Mouse (Mus musculus) myocyte (in vitro differentiated cells): ENCODE results near the gene Lrrc8a. TPM values are rescaled to one million over a fixed set of nuclear protein-coding genes. Genes with fewer than 3 reads are reported as not detected.

Experiments
- H3K27me3 ChIP-seq: one replicate; pipeline ENCODE4 v1.6.1; 2011; ENCODE audit not compliant: control insufficient read depth, insufficient read depth, insufficient read length
- H3K36me3 ChIP-seq: one replicate; pipeline ENCODE4 v1.6.1; 2011; ENCODE audit not compliant: control insufficient read depth, insufficient read depth
- H3K4me2 ChIP-seq: one replicate; pipeline ENCODE4 v1.6.1; 2011; ENCODE audit warnings: low read depth, control low read depth
- H3K4me3 ChIP-seq: one replicate; pipeline ENCODE4 v1.5.1; 2011; ENCODE audit warnings: mild to moderate bottlenecking, control low read depth, moderate library complexity
- H3K79me2 ChIP-seq: one replicate; pipeline ENCODE4 v1.6.1; 2011; ENCODE audit not compliant: control insufficient read depth, insufficient read depth
- H3ac ChIP-seq: one replicate; pipeline ENCODE4 v1.6.1; 2011; ENCODE audit not compliant: control insufficient read depth, insufficient read length
- CEBPB ChIP-seq: IDR thresholded peaks from 2 replicates; pipeline ENCODE4 v1.6.1; 2011; ENCODE audit warnings: mild to moderate bottlenecking, moderate library complexity; ENCODE audit not compliant: poor library complexity, insufficient read depth, severe bottlenecking
- E2F4 ChIP-seq: IDR thresholded peaks from one replicate; pipeline ENCODE4 v1.6.1; 2011; ENCODE audit warnings: mild to moderate bottlenecking, control low read depth, moderate library complexity; ENCODE audit not compliant: insufficient read depth
- MAX ChIP-seq: IDR thresholded peaks from one replicate; pipeline ENCODE4 v1.6.1; 2011; ENCODE audit warnings: low read depth, mild to moderate bottlenecking, control low read depth
- MYOD1 ChIP-seq, 3 experiments: IDR thresholded peaks; one replicate each; pipeline ENCODE4 v1.6.1; 2011; ENCODE audit warnings: control low read depth in 2 of 3, low read depth in 2 of 3, mild to moderate bottlenecking in 2 of 3, moderate library complexity in 1 of 3; ENCODE audit not compliant: insufficient read length in 2 of 3, control insufficient read depth in 1 of 3
- MYOG ChIP-seq, 3 experiments: IDR thresholded peaks; one replicate each; pipeline ENCODE4 v1.6.1; 2011; ENCODE audit warnings: control low read depth in 2 of 3, low read depth in 2 of 3, mild to moderate bottlenecking in 2 of 3; ENCODE audit not compliant: insufficient read length in 2 of 3, control insufficient read depth in 1 of 3, insufficient read depth in 1 of 3
- POLR2A ChIP-seq: IDR thresholded peaks from one replicate; pipeline ENCODE4 v1.6.1; 2011; ENCODE audit warnings: low read depth, mild to moderate bottlenecking, control low read depth, moderate library complexity; ENCODE audit not compliant: insufficient read length
- POLR2AphosphoS2 ChIP-seq: IDR thresholded peaks from one replicate; pipeline ENCODE4 v1.6.1; 2011; ENCODE audit warnings: low read depth, control low read depth; ENCODE audit not compliant: insufficient read length
- REST ChIP-seq: IDR thresholded peaks from one replicate; pipeline ENCODE4 v1.6.1; 2011; ENCODE audit warnings: mild to moderate bottlenecking, control low read depth, moderate library complexity; ENCODE audit not compliant: insufficient read depth, insufficient read length
- SRF ChIP-seq: IDR thresholded peaks from one replicate; pipeline ENCODE4 v1.6.1; 2011; ENCODE audit warnings: low read depth; ENCODE audit not compliant: control insufficient read depth, insufficient read length
- TCF12 ChIP-seq: IDR thresholded peaks from one replicate; pipeline ENCODE4 v1.6.1; 2011; ENCODE audit warnings: mild to moderate bottlenecking, control low read depth; ENCODE audit not compliant: poor library complexity, insufficient read depth, severe bottlenecking
- TCF3 ChIP-seq: IDR thresholded peaks from one replicate; pipeline ENCODE4 v1.6.1; 2011; ENCODE audit warnings: low read depth, control low read depth; ENCODE audit not compliant: insufficient read length
- USF1 ChIP-seq: IDR thresholded peaks from one replicate; pipeline ENCODE4 v1.6.1; 2011; ENCODE audit warnings: low read depth, mild to moderate bottlenecking, control low read depth, moderate library complexity
- polyA plus RNA-seq: library from polyadenylated mRNA; unstranded; fragments of >200 nt; fragmentation: generic; extraction: Trizol; gene quantifications from one replicate; pipeline ENCODE4 v1.2.1, GENCODE M21; 2012; ENCODE audit warnings: missing spikeins

Lrrc8a gene
- polyA plus RNA-seq, result 22.6 TPM

DNA sequence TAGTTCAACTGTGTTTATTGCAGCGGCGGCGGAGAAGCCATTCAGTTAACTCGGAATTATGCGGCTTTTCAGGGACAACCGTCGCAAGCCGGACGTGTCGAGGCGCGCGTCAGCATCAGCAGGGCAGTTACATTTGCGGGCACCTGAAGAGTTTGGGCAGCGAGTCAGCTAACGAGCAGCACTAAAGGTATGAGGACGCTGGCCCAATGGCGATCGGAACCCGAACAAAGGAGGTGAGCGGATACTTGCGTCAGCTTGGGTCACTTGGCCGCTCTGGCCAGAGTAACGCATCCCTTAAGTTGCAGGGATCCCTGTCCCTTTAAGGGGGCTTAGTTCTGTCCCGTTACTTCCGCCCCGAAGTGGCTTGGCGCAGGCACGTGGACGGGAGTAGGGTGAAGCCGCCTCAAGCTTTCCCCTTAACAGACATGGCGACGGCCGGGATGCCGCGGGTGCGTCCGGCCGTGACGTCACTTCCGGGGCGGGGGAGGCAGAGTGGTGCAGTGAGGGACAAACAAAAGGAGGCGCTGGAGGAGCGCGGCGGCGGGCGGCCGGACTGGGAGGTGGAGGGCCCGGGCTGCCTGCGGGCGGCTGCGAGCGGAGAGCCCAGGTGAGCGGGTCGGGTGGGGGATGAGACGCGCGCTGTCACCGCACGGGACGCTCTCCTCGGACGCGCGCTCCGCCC is at the start of gene Lrrc8a:
Gene Lrrc8a, plus strand, starts transcription at position 517 of the 682 bp plus-strand sequence.
- peaks cover 46% of the 10 kb centered on the region for H3K79me2 ChIP-seq
- peak within 1 kb of the TSS; percentile 96 for H3ac ChIP-seq
- no peaks in the 10 kb centered on the region for H3K27me3 ChIP-seq
- H3K4me2 ChIP-seq, result peak within 1 kb of the TSS; percentile 95
- peak within 1 kb of the TSS; percentile 78 for H3K4me3 ChIP-seq
- TF ChIP-seq MYOD1 (IDR thresholded peaks at IDR 0.05; ENCODE audit: control insufficient read depth in 1 of 3, insufficient read length in 2 of 3, low read depth in 2 of 3) (no peak), E2F4 (no peak), MYOG (IDR thresholded peaks at IDR 0.05; ENCODE audit: control insufficient read depth in 1 of 3, insufficient read depth in 1 of 3, insufficient read length in 2 of 3, low read depth in 2 of 3) (no peak), MAX (peak; percentile 63), POLR2A (peak; percentile 53), SRF (peak; percentile 64), TCF3 (no peak), USF1 (peak; percentile 94), REST (no peak), CEBPB (no peak), TCF12 (no peak), POLR2AphosphoS2 (peak; percentile 58)
- H3K36me3 ChIP-seq, result peaks cover 15% of the 10 kb centered on the region

- TF ChIP-seq POLR2A (no peak), MYOG (IDR thresholded peaks at IDR 0.05; ENCODE audit: control insufficient read depth in 1 of 3, insufficient read depth in 1 of 3, insufficient read length in 2 of 3, low read depth in 2 of 3) (no peak), E2F4 (no peak), POLR2AphosphoS2 (no peak), SRF (no peak), USF1 (no peak), CEBPB (no peak), REST (no peak), MAX (no peak), TCF12 (no peak), TCF3 (no peak), MYOD1 (IDR thresholded peaks at IDR 0.05; ENCODE audit: control insufficient read depth in 1 of 3, insufficient read length in 2 of 3, low read depth in 2 of 3) (no peak)
- H3K4me3 ChIP-seq, result no peak overlapping the region
- H3K36me3 ChIP-seq, result no peaks in the 10 kb centered on the region
- H3K4me2 ChIP-seq, result no peak overlapping the region
- H3K79me2 ChIP-seq, result no peaks in the 10 kb centered on the region
- H3ac ChIP-seq, result no peak overlapping the region
- H3K27me3 ChIP-seq, result no peaks in the 10 kb centered on the region
Observed at GRCm38 (mm10) chr2:30191790-30192580, 45.5 kb upstream of the Lrrc8a start.

- no peaks in the 10 kb centered on the region for H3K36me3 ChIP-seq
- H3ac ChIP-seq, result no peak overlapping the region
- H3K79me2 ChIP-seq, result no peaks in the 10 kb centered on the region
- TF ChIP-seq REST, result no peak
- H3K4me3 ChIP-seq, result no peak overlapping the region
- H3K4me2 ChIP-seq, result no peak overlapping the region
- no peaks in the 10 kb centered on the region for H3K27me3 ChIP-seq
Observed at GRCm38 (mm10) chr2:30194656-30195055, 42.9 kb upstream of the Lrrc8a start.

DNA sequence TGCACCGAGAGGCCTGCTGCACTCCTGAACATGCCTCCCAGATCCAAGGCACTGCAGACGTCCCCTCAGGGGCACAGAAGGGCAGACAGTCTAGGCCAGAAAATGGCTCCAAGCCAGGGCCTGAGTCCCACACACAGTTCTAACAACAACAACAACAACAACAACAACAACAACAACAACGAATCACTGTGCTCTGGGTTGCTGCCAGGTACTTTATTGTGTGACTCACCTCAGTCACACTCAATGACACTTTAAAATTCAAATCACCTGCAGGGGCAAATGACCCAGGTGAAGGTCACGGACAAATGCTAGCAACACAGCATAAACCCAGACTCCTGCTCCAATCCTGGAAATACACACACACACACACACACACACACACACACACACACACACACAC is 39.5 kb upstream of the Lrrc8a start:
- H3ac ChIP-seq, result no peak overlapping the region
- TF ChIP-seq CEBPB (no peak), USF1 (no peak), E2F4 (no peak), POLR2AphosphoS2 (no peak), TCF12 (no peak), MAX (no peak), MYOD1 (IDR thresholded peaks at IDR 0.05; ENCODE audit: control insufficient read depth in 1 of 3, insufficient read length in 2 of 3, low read depth in 2 of 3) (no peak), REST (no peak), SRF (no peak), POLR2A (no peak), TCF3 (no peak), MYOG (IDR thresholded peaks at IDR 0.05; ENCODE audit: control insufficient read depth in 1 of 3, insufficient read depth in 1 of 3, insufficient read length in 2 of 3, low read depth in 2 of 3) (no peak)
- no peaks in the 10 kb centered on the region for H3K36me3 ChIP-seq
- no peak overlapping the region for H3K4me3 ChIP-seq
- no peaks in the 10 kb centered on the region for H3K27me3 ChIP-seq
- H3K4me2 ChIP-seq, result no peak overlapping the region
- no peaks in the 10 kb centered on the region for H3K79me2 ChIP-seq

DNA sequence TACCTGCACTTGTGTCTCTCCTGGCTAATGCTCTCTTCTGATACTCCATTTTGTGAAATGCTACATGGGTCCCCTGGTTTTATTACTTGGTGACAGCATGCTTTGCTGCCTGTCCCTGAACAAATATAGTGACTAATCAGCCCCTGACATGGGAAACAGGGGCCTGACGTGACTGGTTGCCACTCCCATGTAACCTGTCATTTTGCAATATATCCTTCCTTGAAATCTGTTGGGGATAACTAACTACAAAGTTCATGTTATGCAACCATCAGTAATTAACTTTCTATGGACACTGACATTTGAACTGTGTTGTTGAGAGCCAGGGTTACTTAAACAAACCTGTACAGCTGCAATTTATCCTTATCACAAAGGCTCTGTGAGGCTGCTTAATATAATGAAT is 37.5 kb upstream of the Lrrc8a start:
- H3ac ChIP-seq, result no peak overlapping the region
- no peaks in the 10 kb centered on the region for H3K27me3 ChIP-seq
- H3K36me3 ChIP-seq, result no peaks in the 10 kb centered on the region
- no peak for TF ChIP-seq MAX
- TF ChIP-seq MYOG (IDR thresholded peaks at IDR 0.05; ENCODE audit: control insufficient read depth in 1 of 3, insufficient read depth in 1 of 3, insufficient read length in 2 of 3, low read depth in 2 of 3), result no peak
- no peak for TF ChIP-seq MYOD1 (IDR thresholded peaks at IDR 0.05; ENCODE audit: control insufficient read depth in 1 of 3, insufficient read length in 2 of 3, low read depth in 2 of 3)
- no peak for TF ChIP-seq USF1
- no peak for TF ChIP-seq TCF3
- TF ChIP-seq TCF12, result no peak
- TF ChIP-seq CEBPB, result no peak
- TF ChIP-seq E2F4, result no peak
- TF ChIP-seq POLR2A, result no peak
- TF ChIP-seq REST, result no peak
- no peak for TF ChIP-seq SRF
- no peak for TF ChIP-seq POLR2AphosphoS2
- H3K79me2 ChIP-seq, result no peaks in the 10 kb centered on the region
- no peak overlapping the region for H3K4me3 ChIP-seq
- no peak overlapping the region for H3K4me2 ChIP-seq
